Mouse (Mus musculus): ENCODE results near the gene Fndc9. TPM values are rescaled to one million over a fixed set of nuclear protein-coding genes. Genes with fewer than 3 reads are reported as not detected.

Fndc9 gene
- not detected for total RNA-seq (2022)

- no peak for DNase-seq (ENCODE audit: low spot score in 2 of 2)
Observed at GRCm38 (mm10) chr11:46235334-46235733, at the start of gene Fndc9. Gene Fndc9, plus strand, starts transcription at chr11:46235531.

- DNase-seq (ENCODE audit: low spot score in 2 of 2), result no peak
Observed at GRCm38 (mm10) chr11:46188283-46188682, 47.0 kb upstream of the Fndc9 start.

GRCm38 (mm10) chr11:46194175-46194574, 41.2 kb upstream of the Fndc9 start:
- DNase-seq (ENCODE audit: low spot score in 2 of 2), result no peak

- no peak for DNase-seq (ENCODE audit: low spot score in 2 of 2)
Observed at GRCm38 (mm10) chr11:46200664-46201063, 34.7 kb upstream of the Fndc9 start.

- DNase-seq (ENCODE audit: low spot score in 2 of 2), result no peak
Observed at GRCm38 (mm10) chr11:46201636-46202546, 33.4 kb upstream of the Fndc9 start.

- no peak for DNase-seq (ENCODE audit: low spot score in 2 of 2)
Observed at GRCm38 (mm10) chr11:46202547-46202887, 32.8 kb upstream of the Fndc9 start.

- no peak for DNase-seq (ENCODE audit: low spot score in 2 of 2)
Observed at GRCm38 (mm10) chr11:46204841-46205240, 30.5 kb upstream of the Fndc9 start.

GRCm38 (mm10) chr11:46205639-46206409, 29.5 kb upstream of the Fndc9 start:
- DNase-seq (ENCODE audit: low spot score in 2 of 2), result no peak

GRCm38 (mm10) chr11:46209884-46210283, 25.4 kb upstream of the Fndc9 start:
- no peak for DNase-seq (ENCODE audit: low spot score in 2 of 2)

GRCm38 (mm10) chr11:46211858-46212257, 23.5 kb upstream of the Fndc9 start:
- no peak for DNase-seq (ENCODE audit: low spot score in 2 of 2)

- no peak for DNase-seq (ENCODE audit: low spot score in 2 of 2)
Observed at GRCm38 (mm10) chr11:46213844-46214243, 21.5 kb upstream of the Fndc9 start.

- no peak for DNase-seq (ENCODE audit: low spot score in 2 of 2)
Observed at GRCm38 (mm10) chr11:46214368-46215230, 20.7 kb upstream of the Fndc9 start.

- DNase-seq (ENCODE audit: low spot score in 2 of 2), result peak; percentile 12 to 20
Observed at GRCm38 (mm10) chr11:46215354-46215753, 20.0 kb upstream of the Fndc9 start.

GRCm38 (mm10) chr11:46216669-46217068, 18.7 kb upstream of the Fndc9 start:
- no peak for DNase-seq (ENCODE audit: low spot score in 2 of 2)

- DNase-seq (ENCODE audit: low spot score in 2 of 2), result no peak
Observed at GRCm38 (mm10) chr11:46217686-46218085, 17.6 kb upstream of the Fndc9 start.

- DNase-seq (ENCODE audit: low spot score in 2 of 2), result no peak
Observed at GRCm38 (mm10) chr11:46218584-46218983, 16.7 kb upstream of the Fndc9 start.

- DNase-seq (ENCODE audit: low spot score in 2 of 2), result no peak
Observed at GRCm38 (mm10) chr11:46219380-46219779, 16.0 kb upstream of the Fndc9 start.

GRCm38 (mm10) chr11:46220211-46220610, 15.1 kb upstream of the Fndc9 start:
- no peak for DNase-seq (ENCODE audit: low spot score in 2 of 2)

- DNase-seq (ENCODE audit: low spot score in 2 of 2), result no peak
Observed at GRCm38 (mm10) chr11:46223575-46223974, 11.8 kb upstream of the Fndc9 start.

GRCm38 (mm10) chr11:46225345-46225744, 10.0 kb upstream of the Fndc9 start:
- DNase-seq (ENCODE audit: low spot score in 2 of 2), result no peak

GRCm38 (mm10) chr11:46230184-46230583, 5.1 kb upstream of the Fndc9 start:
- DNase-seq (ENCODE audit: low spot score in 2 of 2), result no peak

- DNase-seq (ENCODE audit: low spot score in 2 of 2), result no peak
Observed at GRCm38 (mm10) chr11:46232803-46233202, 2.5 kb upstream of the Fndc9 start.
